Mouse (Mus musculus) right cerebral cortex, adult 18-20 months (tissue): ENCODE data around the gene Zgrf1.

Experiments
- DNase-seq: peaks from one replicate; pipeline ENCODE4 v3.0.0; 2022; ENCODE audit warnings: mixed read lengths

Zgrf1 gene

DNA sequence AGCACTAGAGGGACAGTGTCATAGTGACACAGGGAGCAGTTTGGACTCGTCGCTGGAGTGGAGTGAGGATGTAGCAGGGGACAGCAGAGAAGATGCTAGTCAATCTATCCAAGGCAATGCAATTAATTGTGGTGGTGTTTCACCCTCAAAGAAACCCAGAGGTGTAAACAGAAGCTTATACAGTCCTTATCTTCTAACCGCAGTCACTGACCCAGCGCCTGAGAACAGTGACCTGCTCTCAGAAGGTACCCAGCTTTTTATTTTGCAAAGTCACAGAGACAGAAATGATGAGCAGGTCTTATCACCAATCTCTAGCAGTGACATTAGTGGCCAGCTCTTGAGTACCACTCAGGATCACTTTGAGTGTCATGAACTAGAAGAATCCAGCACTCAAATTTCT is 9.7 kb downstream of the Zgrf1 start:
- DNase-seq = no peak

DNA sequence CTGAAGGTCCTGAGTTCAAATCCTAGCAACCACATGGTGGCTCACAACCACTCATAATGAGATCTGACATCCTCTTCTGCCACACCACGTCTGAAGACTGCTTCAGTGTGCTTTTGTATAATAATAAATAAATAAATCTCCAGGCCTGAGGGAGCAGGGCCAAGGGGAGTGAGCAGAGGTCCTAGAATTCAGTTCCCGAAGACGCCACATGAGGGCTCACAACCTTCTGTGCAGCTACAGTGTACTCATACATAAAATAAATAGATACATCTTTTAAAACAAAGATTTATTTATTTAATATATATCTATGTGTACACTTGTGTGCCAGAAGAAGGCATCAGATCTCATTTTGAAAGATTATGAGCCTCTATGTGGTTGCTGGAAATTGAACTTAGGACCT is 11.8 kb downstream of the Zgrf1 start:
- no peak for DNase-seq

DNA sequence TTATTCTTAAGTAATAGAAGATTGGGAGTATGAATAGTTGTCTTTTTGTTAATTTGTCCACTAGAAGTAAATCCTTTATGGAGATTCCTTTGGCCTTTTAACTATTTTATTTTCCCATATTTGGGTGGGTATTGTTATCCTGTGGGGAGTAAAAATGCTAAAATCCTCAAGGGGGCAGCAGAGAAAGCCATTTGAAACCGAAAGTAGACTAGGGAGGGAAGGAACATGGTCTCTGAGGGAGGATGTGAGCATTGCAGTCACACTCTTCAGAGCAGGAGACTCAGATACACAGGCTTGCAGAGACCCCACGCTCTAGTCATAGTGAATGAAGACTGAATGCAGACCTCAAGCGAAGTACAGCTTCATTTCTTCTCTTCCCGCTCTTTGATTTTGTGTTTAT is 19.3 kb downstream of the Zgrf1 start:
- peak; percentile 46 for DNase-seq

DNA sequence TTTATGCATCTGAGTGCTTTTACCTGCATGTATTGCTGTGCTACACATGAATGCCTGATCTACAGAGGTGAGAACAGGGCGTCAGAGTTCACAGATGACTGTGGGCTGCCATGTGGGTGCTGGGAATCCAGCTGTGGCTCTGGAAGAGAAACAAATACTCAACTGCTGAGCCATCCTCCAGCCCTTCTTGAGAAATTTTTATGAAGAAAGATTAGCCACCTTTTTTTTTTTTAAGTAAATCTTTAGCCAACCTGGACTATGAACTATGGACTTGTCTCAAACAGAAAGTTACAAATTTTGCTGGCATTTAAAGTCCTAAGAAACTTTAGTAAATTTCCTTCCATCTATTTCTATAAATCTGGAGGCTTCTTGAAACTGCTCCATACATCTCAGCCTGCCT is 43.8 kb downstream of the Zgrf1 start:
- DNase-seq = no peak

DNA sequence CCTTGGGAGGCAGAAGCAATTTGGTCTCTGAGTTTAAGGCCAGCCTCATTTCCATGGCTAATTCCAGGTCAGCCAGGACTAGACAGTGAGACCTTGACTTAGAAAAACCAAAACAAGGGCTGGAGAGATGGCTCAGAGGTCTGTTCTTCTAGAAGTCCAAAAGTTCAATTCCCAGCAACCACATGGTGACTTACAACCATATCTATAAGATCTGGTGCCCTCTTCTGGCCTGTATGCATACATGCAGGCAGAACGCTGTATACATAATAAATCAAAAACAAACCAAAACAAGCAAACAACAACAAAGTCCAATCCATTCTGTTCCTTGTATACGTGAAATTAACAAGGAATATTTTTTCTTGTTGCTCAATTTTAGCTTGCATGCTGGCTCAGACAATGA is 54.8 kb downstream of the Zgrf1 start:
- DNase-seq = no peak

DNA sequence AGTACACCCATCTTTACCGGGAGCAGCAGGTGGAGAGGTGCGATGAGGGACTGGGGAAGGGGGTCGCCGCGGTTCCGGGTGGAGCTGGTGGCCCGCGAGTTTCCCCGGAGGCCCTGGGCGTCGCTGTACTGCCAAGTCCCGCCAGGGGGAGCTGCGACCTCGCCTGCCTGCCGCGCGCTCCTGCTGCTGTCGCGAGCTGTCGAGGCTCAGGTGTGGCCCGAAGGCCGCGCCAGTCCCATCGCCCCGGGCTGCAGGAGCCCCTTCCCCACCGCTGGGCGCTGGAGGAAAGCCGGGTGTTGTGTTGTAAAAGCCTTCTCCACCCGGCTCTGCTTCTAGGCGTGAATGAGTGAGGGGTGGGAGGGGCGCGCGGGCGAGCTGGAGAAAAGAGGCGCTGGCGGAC is 72.0 kb downstream of the Zgrf1 start:
- peak; percentile 24 for DNase-seq

DNA sequence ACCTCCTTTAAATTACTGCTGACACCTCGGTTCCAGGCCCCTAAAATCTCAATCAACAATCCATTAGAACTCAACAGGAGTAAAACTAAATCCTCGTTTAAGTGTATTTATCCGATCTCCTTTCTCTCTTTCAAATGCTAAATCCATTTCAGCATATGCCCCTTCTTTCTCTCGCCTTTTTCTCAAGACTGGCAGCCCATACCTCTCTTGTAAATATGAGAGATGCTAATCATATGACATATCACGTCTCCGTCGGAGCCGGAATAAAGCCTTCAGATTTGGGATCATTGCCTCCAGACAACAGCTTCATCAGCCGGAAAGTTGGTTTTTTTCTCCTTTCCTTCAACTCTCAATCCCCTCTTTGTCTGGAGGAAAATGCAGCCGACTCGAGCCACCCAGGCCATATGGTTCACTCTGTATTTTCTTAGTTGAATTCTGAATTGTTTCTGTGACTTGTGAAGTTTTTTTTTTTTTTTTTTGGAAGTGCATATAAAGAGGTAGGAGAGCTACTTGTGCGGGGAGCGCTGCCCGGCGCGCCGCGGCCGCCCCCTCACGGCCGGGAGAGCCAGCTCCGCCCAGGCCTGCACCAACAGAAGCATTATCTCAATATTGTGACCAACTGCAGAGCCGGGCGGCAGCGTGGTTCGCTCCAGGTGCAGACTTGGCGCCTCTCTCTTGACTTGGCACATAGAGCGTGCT is 72.6 kb downstream of the Zgrf1 start:
- no peak for DNase-seq

DNA sequence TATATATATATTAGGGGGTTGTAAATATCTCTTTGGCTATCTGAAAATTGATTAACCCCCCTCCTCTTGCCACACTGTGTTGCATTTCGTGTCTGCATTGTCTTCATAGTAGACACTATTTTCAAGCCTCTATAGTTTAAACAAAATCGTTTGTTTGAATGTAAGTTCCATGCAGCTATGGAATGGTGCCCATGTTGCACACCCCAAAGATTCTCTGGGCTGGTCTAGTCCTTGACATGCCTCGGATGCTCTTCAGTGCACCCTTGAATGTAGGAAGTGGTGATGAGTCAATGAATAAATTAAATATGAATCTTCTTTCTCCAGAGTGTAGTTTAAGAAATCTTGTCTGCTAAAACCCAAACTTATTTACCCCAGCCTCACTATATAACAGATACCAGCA is 73.2 kb downstream of the Zgrf1 start:
- no peak for DNase-seq

DNA sequence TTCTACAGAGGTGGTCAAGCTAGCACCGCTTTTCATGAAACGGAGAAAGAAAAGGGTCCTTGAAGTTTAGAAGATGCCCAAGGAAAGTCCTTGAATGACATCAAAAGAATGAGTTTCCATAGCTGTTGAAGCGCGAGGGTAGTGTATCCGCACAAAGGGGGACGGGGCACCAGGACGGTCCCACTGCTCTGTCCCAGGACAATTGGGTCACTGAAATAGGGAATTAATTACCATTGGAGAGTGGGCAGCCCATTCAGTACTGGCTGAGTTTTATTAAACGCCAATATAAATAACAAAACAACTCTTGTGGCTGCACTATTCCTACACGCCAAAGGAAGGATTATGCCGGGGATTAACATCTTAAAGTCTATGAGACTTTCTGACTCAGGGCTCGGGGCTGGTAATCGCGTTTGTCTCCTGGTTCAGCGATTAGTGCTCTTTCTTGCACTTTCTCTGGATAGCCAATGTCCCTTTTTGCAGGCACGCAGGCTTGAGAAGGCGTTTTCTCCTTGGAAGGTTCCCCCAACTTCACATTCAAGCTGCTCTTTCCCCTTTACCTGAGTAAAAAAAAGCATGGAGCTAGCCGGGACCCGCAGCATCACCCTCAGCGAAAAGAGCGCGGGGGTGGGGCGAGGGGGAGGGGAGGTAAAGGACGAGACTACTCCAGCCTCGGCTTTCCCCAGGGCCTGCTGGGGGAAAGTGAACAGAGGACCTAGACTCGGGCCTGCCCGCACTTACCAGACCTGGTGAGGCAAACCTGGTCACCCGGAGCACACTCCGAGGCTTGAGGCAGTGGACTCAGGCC is 74.1 kb downstream of the Zgrf1 start:
- no peak for DNase-seq

DNA sequence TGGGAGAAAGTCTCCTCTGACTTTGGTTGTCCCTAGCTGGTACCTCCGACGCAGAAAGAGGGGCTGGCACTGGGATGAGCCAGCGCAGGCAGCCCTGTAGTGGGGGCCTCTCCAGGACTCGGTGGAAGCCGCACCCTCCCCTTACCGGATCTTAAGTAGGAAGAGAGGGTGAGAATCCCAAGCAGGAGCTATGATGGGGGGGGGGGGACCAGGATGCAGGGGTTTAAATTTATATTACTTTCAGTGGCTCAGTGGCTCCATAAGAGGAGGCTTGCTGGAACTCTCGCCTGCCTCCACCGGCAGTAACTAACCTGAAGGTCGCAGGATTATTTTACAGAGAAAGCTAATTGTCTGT is 74.6 kb downstream of the Zgrf1 start:
- DNase-seq = no peak

DNA sequence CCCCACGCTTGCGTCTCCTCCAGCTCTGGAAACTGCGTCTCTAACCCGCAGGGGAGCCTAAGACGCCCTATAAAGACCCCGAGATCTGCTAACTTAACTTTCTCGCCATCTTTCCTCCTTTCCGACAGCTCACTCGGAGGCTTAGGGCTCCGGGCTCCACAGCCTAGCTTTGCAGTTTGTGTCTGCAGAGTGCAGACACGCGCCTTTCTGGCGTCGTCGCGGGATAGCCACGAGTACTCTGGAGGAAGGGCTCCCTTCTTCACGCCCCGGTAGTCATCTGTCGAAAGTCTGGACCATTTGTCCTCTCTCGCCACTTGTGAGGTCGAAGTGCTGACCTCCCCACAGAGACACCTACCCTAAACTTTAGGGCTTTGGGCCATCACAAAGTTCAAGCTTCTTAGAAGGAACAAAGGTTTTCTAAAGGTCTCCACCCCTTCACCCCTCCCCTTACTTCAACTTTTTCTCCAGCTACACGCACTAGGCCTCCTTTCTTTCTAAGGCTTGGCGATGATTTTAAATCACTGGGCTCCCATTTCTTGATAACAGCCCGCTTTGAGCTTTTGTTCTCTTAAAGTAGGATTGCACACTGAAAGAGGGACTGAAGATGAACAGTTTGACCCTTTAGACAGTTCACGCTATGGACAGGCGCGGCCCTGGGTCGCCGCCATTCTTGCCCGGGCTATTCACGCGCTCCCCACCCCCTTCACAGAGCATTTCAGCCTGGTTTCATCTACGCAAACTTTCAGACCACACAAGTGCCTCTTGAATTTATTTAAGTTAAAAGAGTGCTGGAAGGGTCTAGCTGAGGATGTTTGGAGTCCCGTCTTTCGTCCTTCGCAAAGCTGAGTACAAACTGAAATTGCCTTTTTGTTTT is 75.3 kb downstream of the Zgrf1 start:
- DNase-seq = no peak

DNA sequence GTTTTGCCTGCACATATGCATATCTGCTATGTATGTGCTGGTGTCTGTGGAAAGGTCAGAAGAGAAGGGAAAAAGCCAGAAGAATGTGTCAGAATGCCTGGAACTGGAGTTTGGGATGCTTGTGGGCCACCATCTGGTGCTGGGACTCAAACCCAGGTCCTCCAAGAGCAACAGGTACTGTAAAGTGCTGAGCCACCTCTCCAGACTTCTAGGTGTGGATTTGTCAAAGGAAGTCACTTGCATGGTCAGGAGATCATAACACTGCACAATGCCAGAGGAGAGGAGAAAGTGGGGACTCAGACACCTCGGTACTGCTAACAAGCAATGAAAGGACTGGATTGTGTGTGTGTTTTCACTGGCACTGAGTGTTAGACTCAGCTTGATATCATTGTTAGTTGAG is 76.9 kb downstream of the Zgrf1 start:
- no peak for DNase-seq

DNA sequence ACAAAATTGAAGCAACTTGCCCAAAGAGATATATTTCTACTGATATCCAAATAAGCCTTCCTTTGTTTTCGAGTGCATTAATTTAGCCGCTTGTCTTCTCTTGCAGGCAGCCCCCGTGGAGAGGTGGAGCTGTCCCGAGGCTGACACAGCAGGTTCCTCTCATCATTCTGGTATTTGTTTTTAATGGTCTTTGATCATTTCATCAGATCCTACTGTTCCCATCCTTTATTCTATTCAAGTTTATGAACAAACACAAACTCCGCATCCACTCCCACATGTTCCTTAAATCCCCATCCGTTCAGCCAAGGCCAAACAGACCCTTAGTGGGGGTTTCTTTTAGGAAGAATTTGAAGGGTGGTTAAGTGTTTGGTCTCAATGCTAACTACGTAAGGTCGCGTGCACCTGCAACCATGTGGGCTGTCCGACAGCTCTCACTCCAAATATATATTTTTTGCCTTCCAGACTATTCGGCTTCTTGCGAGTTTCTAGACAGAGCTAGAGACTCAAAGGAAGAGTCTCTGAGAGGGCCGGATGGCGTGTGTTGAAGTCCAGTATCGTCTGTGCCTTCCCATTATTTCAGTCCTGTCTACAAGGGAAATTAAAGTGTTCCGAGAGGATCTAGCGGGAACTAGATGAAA is 77.6 kb downstream of the Zgrf1 start:
- DNase-seq = no peak

DNA sequence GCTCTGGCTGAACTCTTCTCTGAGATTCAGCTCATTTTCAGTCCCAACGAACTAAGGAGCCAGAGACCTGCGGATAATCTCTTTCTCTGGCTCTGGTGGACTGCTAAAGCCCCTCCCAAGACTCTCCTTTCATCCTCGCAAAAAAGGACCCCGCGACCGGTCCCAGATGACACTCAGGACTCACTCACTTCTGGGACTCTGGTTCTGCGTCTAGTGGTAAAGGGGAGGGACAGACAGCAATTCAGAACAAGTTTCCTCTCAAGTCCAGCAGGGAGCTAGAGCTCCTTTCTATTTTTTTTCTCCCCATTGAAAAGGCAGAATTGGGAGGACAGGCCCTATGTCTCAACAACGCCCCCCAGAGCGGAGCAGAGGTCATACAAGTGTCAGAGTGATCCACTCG is 78.3 kb downstream of the Zgrf1 start:
- no peak for DNase-seq

DNA sequence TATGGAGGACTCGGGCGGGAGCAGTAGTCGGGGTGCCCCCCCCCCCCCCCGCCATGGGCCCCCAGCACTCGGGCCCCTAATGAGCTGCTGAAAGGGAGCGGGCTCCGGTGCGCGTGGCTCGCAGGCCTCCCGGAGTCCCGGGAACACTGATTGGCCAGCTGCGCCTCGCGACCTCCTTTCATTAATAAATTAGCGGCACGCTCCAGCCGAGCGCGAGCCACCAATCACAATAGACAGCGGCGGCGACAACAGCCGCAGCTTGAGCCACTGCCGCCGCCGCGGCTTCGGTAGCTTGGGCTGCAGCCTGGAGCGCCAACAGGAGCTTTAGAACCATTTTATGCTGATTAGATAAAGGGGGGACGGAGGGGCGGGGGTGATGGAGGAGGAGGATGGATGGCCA is 79.2 kb downstream of the Zgrf1 start:
- no peak for DNase-seq

DNA sequence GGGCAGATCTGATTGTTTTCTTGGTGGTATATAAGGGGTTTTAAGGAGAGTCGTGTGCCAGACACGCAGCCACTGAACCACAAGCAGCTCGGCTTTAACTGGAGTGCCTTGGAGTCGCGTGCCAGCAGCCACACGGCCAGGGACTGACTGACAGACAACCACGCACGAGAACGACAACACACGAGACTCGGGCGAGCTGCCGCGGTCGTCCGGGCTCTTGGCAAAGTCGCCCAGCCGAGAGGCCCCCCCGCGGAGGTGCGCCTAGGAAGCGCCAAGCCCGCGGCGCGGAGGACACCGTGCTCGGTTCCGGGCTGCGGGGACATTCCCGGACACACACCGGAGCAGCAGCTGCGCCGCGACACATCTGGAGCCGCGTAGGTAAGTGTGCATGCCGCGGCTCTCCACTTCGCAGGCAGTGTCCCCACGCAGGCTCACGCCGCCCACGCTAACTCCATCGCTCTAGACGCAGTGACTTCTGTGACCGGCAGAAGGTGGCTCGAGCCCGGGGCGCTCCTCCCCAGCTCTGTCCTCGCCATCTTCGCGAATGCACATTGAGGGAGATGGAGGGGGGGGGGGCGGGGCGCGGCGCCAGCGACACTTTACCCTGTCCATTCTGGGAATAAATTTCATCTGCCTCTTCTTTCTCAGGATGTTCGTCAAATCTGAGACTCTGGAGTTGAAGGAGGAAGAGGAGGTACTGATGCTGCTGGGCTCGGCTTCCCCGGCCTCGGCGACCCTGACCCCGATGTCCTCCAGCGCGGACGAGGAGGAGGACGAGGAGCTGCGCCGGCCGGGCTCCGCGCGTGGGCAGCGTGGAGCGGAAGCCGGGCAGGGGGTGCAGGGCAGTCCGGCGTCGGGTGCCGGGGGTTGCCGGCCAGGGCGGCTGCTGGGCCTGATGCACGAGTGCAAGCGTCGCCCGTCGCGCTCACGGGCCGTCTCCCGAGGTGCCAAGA is 80.1 kb downstream of the Zgrf1 start, which contains the start of gene Neurog2:
Gene Neurog2 (plus strand): TSS at position 56 of the 953 bp plus-strand sequence.
- DNase-seq = peak; percentile 25

DNA sequence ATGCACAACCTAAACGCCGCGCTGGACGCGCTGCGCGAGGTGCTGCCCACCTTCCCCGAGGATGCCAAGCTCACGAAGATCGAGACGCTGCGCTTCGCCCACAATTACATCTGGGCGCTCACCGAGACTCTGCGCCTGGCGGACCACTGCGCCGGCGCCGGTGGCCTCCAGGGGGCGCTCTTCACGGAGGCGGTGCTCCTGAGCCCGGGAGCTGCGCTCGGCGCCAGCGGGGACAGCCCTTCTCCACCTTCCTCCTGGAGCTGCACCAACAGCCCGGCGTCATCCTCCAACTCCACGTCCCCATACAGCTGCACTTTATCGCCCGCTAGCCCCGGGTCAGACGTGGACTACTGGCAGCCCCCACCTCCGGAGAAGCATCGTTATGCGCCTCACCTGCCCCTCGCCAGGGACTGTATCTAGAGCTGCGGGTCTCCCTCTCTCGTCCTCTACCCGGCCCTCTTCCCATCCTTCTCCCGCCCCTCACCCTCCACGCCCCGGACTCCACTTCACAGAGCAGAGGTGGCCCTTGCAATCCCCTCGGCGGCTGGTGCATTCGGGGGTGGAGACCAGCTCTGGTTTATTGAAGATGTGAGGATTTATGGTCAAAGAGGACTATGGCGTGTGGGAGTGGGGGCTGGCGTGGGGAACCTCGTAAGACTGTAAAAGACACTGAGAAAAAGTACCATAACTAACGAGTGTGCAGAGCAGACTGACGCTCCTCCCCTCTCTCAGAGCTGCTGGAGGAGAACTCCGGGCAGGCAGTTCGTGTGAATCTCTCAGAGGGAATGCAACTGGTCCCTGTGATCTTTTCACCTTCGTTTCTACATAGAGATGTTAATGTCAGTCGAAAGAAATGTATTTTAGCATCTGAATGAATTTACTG is 81.1 kb downstream of the Zgrf1 start:
- peak; percentile 71 for DNase-seq

DNA sequence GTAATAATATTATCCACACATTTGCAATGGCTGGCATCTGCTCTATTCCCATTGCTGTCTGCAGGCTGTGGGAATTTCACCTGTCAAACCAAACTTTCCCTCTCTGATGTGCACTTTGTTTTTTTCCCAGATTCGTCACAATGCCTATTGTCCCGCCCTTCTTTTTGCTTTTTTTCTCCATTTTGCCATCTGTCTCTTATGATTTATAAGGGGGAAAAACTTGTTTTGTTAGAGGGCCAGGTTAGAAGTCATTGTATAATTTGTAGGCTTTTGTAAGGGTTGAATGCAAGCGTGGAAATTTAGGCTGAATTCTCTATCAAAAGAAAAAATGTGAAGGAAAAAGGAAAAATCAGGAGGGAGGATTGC is 81.7 kb downstream of the Zgrf1 start:
- DNase-seq = no peak

DNA sequence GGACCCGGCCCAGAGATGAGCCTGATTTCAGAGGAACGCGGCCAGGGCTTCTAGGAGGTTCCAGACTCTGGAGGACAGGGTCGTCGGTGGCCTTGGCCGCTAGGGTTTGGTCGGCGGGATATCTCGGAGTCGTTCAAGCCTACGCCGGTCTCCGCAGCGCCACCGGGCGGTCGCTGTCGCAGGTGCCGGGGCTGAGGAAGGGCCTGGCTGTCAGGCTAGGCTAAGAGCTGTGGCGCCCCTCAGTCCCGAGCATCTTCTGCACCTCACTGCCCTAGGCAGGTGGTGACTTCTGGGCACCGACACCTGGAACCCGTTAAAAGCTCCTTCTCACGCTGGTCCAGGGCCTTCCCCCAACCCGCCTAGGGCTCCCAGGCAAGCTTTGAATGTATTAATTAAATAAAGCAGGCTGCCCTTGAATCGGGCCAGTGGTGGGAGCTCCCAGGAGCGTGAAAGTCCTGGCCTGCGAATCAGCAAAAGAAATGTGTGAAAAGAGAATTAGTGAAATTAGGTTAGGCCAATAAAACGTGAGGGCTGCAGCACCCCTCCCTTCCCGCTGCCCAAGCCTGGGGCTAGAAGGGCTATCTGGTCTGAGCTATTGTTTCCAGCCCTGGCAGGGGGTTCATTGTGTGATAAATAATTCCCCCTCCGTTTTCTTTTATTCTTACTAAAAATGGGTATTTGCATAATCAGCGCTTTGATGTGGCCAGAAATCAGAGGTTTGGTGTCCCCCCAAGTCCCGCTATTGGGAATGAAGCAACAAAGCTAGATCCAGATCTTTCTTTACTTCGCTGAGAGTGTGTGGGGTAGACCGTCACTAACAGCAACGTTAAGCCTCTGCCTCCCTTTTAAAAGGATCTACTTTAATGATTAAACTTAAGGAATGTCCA is 86.8 kb downstream of the Zgrf1 start:
- no peak for DNase-seq
